Mouse (Mus musculus) induced T-regulatory cell, adult 2 months (primary cell): ENCODE measurements around the gene Mettl9.
A peak's percentile ranks its signal among the peaks of the same experiment; 100 is the strongest.
"Not testable (repeated sequence)": the region's sequence is repeated elsewhere in the genome, so short reads cannot be mapped to it uniquely, and the experiment has no call there.

Source experiments
- DNase-seq: peaks from one replicate; pipeline ENCODE4 v3.0.0-alpha.2; 2012; ENCODE audit warnings: low read depth

Mettl9 gene

GRCm38 (mm10) chr7:121033856-121034652, at the start of gene Mettl9:
Gene Mettl9, plus strand, starts transcription at chr7:121034445.
- DNase-seq: peak; percentile 96

DNA sequence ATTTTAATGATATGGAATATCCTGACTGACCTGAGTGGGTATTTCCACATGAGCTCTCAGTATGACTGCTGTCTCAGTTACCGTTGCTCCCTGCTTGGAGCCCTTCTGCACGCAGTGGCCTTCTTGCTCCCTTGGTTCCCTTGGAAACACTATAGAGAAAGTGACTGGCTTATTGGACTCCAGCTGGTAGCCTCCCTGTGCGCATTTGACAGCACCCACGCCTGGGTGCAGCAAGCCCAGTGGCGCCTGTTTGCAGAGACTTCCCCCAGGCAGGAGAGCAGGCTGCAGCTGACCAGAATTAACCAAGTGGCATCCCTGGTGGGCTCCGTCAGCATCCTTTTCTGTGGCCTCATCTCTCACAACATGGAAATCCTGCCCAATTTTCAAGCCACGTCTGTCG, 43.1 kb upstream of the Mettl9 start:
- DNase-seq: no peak

GRCm38 (mm10) chr7:120999021-120999530, 35.2 kb upstream of the Mettl9 start:
- no peak for DNase-seq

DNA sequence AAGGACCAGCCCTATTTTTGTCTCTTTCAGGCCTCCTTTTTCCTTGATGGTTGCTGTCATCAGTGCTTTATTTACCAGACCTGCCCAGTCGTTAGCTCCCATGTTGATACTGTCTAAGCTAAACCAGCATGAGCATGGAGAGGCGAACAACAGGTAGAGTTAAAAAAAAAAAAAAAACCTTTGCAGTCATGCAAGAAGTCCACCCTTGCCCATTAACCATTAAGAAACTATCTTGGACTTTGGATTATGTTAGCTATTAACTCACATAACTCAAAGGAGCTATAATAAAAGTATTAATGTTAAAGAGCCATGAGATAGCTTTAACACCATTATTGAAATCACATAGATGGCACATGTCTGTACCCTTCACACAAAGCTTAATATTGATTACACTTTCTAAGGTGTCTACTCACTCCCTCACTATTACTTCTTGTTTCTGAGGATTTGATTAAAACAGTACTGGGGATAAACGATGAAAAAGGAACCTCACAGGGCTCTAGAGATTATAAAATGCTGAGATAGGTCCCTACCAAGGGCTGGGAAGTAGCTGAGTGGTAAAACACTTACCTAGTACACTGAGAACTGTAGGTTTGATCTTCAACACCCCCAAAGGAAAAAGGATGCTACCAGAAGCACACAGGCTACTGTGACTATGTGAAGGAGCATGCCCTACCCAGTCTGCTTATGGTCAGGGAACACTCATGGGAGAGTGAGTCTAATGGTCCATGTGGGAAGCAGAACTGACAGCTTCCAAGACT, 34.0 kb upstream of the Mettl9 start:
- DNase-seq: no peak

- no peak for DNase-seq
These were observed 32.4 kb upstream of the Mettl9 start for GRCm38 (mm10) chr7:121001879-121002278.

DNA sequence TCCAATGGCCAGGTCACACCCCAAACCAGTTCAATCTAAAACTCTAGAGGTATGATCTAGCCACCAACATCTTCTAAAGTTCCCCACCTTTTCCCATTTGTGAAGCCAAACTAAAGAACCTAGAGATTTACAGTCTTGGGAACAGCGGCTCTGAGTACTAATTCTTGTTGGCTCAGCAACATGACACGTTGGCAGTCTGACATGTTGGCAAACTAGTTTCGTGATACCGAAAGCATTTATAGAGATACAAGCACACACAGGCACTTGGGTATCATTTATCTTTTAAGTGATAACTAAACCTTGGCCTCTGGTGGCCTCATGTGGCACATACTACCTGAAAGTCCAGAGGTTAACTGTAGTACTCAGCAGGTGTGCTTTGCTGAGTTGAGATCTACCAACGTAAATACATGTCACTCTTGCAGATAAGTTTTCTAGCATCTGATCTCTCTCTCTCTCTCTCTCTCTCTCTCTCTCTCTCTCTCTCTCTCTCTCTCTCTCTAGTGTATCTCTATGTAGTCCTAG, 31.8 kb upstream of the Mettl9 start:
- no peak for DNase-seq

DNA sequence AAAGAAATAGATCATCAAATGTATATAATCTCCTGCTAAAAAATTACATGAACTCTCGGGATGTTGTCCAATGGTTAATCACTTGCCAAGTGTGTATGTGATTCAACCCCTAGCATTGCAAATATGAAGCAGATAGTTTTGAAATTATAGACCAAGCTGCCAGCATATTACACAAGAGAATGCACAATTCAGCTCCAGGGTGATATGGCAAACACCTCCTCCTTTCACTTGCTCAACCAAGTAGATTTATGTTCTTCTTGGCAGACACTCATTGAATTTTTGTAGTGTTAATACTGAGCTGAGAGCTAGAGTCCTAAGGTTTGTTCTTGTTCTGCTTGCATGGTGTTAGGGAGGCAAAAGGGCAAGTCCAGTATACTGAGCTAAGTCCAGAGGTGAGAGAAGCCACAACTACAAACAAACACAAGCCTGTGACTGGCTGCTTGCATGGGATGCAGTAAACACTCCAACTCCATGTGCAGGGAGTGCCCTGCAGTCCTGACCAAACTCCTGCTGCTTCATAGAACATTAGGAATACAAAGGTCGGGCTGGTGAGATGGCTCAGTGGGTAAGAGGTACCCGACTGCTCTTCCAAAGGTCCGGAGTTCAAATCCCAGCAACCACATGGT, 30.3 kb upstream of the Mettl9 start:
- no peak for DNase-seq

DNA sequence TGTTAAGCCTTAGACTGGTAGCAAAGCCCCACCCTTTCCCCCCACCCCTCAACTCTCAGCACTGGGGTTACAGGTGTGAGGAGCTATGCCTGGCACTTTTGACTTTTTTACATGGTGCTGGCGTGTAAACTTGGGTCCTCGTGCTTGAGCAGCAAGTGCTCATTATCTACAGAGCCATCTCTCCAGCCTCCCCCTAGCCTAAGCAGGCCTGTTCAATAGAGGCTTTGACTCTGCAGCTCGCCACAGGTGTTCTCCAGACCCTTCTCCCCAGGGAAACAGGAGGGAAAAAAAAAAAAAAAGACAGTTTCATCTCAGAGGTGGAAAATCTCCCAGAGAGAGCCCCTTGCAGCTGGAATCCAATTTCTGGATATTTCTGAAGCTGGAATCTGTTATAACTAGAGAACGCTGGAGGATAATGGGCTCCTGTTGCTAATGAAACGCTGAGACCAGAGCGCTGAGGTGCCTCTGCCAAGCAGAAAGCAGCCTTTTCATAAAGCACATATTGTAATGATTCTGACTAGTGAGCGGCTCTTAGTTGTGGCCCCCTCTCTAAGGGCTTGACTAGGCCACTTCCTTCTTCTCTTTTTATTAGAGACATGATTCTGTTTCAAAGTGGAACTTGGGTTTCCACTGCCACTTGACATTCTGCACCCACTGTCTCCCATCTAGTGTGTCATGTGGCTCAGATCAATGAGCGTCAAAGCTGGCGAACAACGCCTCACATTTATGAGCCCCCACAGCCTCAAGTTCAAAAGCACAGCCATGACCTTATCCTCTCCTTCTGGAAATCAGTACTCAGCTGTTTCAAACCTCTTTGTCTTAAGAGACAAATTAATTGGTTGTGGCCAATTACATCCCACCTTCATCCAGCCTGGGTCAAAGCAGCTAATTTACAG, 22.2 kb upstream of the Mettl9 start:
- DNase-seq: no peak

- no peak for DNase-seq
These were observed 19.8 kb upstream of the Mettl9 start for GRCm38 (mm10) chr7:121014486-121014885.

- DNase-seq: no peak
These were observed 15.5 kb upstream of the Mettl9 start for GRCm38 (mm10) chr7:121018778-121019177.

DNA sequence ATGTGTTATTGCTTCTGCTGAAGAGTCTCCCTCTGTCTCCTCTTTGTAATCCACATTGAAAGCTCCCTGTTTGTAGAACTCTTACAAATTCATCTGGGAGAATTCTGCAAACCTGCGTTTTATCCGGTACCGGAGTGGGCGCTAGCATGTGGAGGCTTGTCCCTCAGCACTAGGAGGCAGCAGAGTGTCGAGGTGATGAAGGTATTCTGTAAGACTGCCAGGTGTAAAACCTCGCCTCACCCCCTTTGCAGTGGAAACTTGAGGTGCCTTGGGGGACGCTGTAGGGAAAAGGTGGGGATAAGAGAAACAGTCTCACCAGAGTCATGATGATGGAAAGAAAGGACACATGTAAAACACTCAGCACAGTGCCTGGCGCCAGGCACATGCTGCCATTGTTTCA, 14.0 kb upstream of the Mettl9 start:
- DNase-seq: peak; percentile 22

GRCm38 (mm10) chr7:121025221-121026008, 8.8 kb upstream of the Mettl9 start:
- no peak for DNase-seq

GRCm38 (mm10) chr7:121026300-121026699, 7.9 kb upstream of the Mettl9 start:
- no peak for DNase-seq

DNA sequence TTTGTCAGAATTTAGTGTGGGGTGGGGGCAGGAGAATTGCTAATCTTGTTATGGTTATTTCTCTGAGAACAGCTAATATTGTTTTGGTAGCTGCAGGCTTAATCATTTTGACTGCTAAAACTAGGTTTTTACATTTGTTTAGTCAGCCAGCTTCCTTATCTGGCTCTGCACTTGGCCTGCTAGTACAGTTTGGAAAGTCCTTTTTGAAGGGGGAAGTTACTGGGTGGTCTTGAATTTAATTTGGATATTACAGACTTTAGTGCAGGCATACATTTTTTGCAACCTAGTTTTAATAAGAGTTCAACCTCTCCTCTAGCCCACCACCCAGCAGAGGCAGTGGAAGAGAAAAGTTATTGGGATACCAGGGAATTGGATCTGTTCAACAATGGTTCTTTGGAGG, 4.3 kb upstream of the Mettl9 start:
- not testable (repeated sequence) for DNase-seq

DNA sequence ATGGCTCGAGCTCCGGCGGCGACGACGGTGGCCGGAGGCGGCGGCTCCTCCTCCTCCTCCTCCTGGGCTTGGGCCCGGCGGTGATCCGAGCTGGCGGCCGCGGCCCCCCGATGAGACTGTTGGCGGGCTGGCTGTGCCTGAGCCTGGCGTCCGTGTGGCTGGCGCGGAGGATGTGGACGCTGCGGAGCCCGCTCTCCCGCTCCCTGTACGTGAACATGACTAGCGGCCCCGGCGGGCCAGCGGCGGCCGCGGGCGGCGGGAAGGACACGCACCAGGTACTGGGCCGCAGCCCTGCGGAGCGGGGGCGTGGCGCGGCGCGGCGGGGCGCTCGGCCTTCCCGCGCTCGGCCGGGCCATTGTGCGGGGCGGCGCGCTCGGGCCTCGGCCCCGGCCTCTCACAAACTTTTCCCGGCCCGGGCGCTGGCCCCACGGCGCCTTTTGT, 476 bp downstream of the Mettl9 start:
- DNase-seq: no peak

- DNase-seq: no peak
These were observed 996 bp downstream of the Mettl9 start for GRCm38 (mm10) chr7:121035161-121035721.

GRCm38 (mm10) chr7:121040595-121040994, 6.3 kb downstream of the Mettl9 start:
- no peak for DNase-seq

DNA sequence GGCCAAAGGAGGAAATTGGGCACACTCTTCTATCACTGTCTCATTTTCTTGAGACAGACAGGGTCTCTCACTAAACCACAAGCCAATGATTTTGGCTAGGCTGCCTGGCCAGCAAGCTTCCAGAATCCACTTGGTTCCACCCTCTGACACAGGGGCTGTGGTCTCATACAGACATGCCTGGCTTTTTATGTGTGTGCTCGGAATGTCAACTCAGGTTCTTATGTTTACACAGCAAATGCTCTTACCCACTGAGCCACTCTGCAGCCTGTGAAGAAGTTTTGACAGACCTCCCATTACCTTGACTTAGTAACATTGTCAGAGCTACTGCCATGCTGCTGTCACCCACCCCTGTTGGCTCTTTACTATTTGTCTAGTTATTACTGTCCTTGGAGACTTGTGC, 7.7 kb downstream of the Mettl9 start:
- no peak for DNase-seq

DNA sequence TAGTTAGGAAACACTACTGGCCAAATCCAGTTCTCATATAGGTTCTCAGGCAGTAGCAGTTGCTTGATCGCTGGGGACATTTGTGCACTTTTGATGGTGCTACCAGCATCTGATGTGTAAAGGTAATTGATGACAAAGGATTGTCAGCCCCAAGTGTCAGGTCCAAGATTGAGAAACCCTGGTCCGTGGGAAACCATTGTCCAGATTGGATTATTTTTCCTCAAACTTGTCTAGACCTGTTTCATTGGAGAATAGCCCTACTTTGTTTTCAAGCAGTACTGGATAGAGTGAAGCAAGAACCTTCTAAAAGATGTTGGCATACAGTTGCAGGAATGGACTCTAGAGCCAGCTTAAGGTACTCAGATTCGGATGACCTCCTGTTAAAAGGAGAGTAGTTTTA, 8.8 kb downstream of the Mettl9 start:
- no peak for DNase-seq

- no peak for DNase-seq
These were observed 9.3 kb downstream of the Mettl9 start for GRCm38 (mm10) chr7:121043510-121043909.
